Mouse (Mus musculus): Measurements from ENCODE around the gene Fggy. TPM values are rescaled to one million over a fixed set of nuclear protein-coding genes. Genes with fewer than 3 reads are reported as not detected.
A peak's percentile ranks its signal among the peaks of the same experiment; 100 is the strongest.

The Fggy gene
- total RNA-seq, 4 experiments from 2014 or later = 57.0 to 86.3 (median 73.5) TPM

- DNase-seq = no peak
Observed at GRCm38 (mm10) chr4:95729142-95729826, 172.0 kb downstream of the Fggy start.

GRCm38 (mm10) chr4:95731110-95731509 is 173.8 kb downstream of the Fggy start:
- DNase-seq = peak; percentile 69

GRCm38 (mm10) chr4:95733397-95734249 is 176.3 kb downstream of the Fggy start:
- peak; percentile 33 for DNase-seq

DNA sequence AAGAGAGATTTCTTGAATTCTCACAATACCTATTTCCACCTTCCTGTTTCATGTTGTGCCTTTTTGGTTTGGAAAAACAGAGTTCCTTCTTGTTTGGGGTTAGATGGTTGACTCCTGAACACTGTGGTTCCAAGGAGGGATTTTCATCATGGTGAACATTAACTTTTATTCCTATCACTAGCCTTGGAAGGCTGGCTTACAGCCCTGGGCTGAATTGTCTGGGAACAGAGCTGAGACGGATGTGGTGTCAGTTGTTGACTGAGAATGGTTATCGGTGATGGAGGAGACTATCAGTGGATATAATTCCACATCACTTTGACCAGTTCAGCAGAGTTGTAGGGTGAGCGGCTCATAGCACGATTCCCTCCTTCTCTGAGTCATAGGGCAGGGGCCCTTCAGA is 178.7 kb downstream of the Fggy start:
- DNase-seq = no peak

DNA sequence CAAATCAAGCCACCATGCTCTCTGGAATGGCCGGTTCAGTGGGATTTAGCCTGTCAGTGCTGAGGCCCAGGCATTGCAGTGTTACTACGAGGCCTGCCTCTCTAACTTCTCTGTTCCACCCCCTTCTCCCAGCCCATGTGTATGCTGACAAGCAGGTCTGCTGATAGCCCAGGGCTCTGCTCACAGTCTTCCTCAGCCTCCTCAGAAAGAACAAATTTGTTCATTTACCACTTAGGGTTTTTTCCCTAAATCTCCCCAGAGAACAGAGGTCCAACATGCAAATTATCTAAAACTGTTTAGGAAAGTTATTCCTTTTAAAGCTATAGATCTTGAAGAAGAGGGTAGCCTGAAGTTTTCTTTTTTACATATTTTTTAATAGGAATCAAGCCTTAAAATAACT is 179.4 kb downstream of the Fggy start:
- DNase-seq = no peak

GRCm38 (mm10) chr4:95738179-95738578 is 180.9 kb downstream of the Fggy start:
- peak; percentile 87 for DNase-seq

- DNase-seq = peak; percentile 62
Observed at GRCm38 (mm10) chr4:95738725-95739124, 181.4 kb downstream of the Fggy start.

- DNase-seq = no peak
Observed at GRCm38 (mm10) chr4:95741115-95741734, 183.9 kb downstream of the Fggy start.

GRCm38 (mm10) chr4:95742986-95743385 is 185.7 kb downstream of the Fggy start:
- DNase-seq = no peak

- no peak for DNase-seq
Observed at GRCm38 (mm10) chr4:95746954-95747353, 189.6 kb downstream of the Fggy start.

DNA sequence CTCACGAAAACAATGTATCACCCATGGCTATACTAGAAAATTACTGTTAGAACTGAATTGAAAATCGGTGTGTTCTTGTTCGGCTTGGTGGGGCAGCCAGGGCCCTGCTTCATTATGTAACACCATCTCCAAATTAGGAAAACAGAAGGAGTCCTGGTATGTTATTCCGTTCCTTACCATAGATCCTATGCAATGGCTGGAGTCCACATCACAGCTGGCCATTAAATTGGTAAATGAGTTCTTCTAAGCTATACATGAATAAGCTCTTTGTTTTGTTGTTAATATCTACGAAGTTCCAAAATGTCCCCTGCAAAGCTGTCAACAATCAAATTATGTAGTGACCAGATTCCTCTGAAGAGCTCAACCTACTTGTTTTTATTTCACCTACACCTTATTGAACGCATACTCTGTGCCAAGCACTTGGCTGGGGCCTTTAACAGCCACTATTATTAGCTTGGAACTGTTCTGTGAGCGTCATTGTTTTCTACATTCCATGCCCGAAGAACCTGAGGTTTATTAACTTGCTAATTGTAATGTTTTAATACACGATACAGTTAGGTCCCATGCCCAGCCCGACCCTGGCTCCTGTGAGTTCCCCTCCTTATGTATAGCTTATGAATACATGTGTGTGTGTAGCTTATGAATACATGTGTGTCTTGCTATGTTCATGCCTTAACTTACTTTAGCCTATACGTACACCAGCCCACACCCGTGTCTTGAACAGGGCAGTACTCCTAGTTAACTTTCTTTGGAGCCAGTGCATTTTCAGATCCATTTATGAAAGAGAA is 190.3 kb downstream of the Fggy start:
- DNase-seq = no peak

- no peak for DNase-seq
Observed at GRCm38 (mm10) chr4:95750186-95750585, 192.9 kb downstream of the Fggy start.

DNA sequence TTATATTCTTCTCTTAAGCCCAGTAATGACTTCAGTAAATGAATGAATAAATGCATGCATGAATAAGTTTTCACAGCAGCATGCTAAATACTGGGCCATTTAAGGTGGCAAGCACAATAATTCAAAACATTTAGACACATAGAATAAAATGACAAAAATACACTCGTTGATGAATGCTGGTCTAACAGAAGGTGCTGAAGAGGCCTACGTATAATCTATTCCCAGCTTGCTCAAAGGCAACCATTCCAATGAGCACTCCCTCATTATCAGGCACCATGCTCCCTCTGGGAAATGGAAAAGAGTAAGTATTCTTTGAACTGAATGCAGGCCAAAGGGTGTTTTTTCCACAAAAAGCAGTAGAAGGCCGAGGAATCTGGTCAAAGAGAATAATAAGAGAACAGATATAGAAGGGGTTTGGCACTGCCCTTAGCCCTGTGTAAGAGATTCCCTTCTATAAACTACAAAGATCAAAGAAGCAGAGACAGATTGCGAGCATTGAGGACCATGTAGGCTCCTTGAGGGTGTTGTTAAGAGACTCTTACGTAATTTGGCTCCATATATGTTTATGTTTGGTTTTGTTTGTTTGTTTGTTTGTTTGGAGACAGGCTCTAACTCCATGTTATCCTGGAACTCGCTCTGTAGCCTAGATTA is 195.4 kb downstream of the Fggy start:
- DNase-seq = no peak

DNA sequence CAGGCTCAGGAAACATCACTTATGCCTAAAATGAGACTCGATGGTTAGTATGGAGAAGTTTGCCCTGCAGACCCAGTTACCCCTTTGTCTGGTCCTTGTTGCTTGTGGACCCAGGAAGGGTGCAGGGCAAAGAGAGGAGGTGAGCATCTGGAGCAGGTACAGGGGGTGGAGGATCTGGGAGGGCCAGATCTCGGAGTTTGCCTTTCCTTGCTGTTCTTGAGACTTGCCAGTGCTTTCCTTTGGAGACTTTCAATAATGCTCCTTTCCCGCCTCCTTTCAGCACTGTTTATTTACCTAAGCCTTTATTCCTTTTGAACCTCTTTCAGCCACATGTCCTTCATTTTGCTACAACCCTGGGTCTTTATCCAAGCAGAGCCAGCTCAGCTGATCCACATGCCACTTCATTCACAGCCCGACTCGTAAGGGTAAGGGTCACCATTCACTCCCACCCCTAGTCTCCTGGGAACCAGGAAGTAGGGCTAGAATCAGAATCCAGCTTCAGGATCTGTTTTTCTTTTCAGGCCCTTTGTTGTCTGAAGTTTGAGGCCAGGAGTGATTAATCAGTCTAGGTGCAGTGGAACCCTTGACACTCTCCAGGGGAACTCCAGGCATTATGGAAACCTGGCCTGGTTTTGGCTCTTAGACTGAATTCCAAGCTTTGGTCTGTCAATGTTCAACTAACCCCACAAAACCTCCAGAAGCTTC is 201.9 kb downstream of the Fggy start:
- no peak for DNase-seq

DNA sequence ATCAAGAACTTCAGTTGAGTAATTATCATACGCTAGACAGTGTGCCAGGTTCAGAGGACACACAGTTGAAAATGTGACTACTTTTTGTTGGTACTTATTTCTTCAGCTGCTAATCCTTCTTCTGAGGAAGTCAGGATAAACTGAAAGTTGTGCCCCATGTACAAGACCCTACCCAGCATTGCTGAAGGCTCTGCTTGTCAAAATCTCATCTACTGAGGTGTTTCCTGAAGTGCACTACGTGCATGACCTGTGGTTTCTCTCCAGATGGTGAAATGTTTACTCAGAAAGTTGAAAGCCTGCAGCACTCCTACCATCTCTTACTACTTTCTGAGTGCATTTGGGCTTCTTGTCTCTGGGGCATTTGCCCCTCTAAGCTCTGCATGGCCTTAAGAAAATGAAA is 208.1 kb downstream of the Fggy start:
- DNase-seq = no peak

GRCm38 (mm10) chr4:95770469-95770868 is 213.2 kb downstream of the Fggy start:
- no peak for DNase-seq

- DNase-seq = no peak
Observed at GRCm38 (mm10) chr4:95771542-95771941, 214.2 kb downstream of the Fggy start.

DNA sequence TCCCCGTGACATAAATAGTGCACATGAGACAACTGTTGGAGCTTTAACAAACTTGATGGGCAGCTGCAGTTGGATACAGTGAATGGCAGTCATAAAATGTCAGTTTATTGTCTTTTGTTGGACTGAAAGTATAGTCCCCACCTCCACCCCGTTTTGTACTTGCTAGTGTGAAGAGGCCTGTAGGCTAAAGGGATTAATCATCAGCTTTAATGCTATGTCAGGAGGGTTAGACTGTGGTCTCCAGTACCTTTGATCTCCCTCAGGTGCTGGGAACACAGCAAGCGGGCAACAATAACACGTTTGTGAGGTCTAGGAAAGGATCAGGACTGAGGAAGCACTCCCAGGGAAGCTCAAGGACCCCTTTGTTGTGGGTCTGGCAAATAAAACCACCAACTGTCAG is 214.6 kb downstream of the Fggy start:
- DNase-seq = no peak

DNA sequence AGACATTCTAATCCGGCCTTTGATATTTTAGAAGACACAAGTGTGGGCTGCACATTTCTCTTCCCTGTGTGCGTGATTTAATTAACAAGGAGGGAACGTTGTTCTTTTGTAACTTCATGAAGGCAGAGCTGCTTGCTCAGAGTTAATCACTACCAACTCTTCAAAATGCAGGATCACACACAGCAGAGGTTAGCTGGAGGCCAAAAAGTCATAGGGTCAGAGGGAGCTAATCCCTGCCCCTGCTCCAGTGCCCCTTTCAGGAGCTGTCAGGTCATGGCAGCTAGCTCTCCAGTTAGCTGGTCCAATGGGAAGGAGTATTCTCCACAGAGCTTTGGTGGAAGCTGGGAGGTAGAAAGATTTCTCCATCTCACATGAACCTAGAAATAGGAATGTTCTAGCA is 215.4 kb downstream of the Fggy start:
- DNase-seq = no peak

DNA sequence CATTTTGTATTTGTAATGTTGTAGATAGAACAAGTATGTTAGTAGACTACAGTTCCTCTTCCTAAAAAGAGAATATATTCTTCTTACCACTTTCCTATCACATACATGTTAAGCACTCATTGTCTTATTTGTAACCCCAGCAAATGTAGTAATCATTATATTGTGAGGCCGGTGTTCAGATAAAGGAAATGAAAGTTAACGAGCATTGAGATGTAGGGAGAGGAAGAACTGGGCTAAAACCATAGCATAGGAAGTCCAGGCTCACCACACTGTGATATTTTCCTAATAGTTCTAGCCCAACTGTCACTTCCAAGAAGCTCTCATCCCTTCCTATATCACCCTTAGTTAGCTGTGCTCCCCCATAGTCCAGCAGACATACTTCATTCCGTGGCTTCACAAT is 218.3 kb downstream of the Fggy start:
- DNase-seq = no peak

- no peak for DNase-seq
Observed at GRCm38 (mm10) chr4:95777839-95778238, 220.5 kb downstream of the Fggy start.
